Mouse (Mus musculus): Measurements from ENCODE around the gene Cited1. TPM values are rescaled to one million over a fixed set of nuclear protein-coding genes. Genes with fewer than 3 reads are reported as not detected.
"Not testable (repeated sequence)": the region's sequence is repeated elsewhere in the genome, so short reads cannot be mapped to it uniquely, and the experiment has no call there.

The Cited1 gene
- polyA plus RNA-seq, 1 experiment from 2014 or later = 118 TPM

DNA sequence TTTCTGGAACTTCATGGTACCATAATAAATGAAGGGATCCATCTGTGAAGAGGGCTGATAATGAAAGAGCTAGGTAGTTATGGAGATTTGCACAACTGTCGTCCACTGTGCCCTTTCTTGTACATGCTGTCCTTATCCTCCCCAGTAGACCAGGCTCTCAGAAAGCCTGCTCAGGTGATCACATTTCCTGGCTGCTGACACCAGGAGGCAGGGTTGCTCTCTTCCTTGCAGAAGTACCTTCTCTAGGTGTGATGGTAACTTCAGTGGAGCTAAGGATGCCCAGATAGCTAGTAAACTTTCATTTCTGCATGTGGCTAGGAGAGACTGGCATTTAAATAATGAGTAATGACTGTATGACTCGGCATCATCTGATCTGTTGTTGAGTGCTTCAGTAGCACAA lies 7.6 kb downstream of the Cited1 start:
- no peak overlapping the region for H3K9ac ChIP-seq (ENCODE audit: low read depth, low read length)
- H3K4me1 ChIP-seq (replicated peaks; ENCODE audit: control insufficient read depth, insufficient read depth, low read length) = no peaks in the 10 kb centered on the region
- peaks cover 28% of the 10 kb centered on the region for H3K27me3 ChIP-seq (replicated peaks; ENCODE audit: control insufficient read depth, insufficient read depth, low read length)
- H3K4me3 ChIP-seq (ENCODE audit: low read depth, low read length) = no peak overlapping the region
- H3K4me2 ChIP-seq = no peak overlapping the region
- H3K36me3 ChIP-seq (ENCODE audit: control insufficient read depth, insufficient read depth, low read length) = no peaks in the 10 kb centered on the region
- no peak overlapping the region for H3K27ac ChIP-seq (ENCODE audit: low read depth, low read length)
- DNase-seq (ENCODE audit: low spot score) (no peak), ATAC-seq (replicated peaks; ENCODE audit: low FRiP score) (no peak)
- 59% methylated on average over 2 of the region's 2 CpGs for WGBS
- no peaks in the 10 kb centered on the region for H3K9me3 ChIP-seq (ENCODE audit: control insufficient read depth, low read length)

- no peak for DNase-seq (ENCODE audit: low spot score)
- H3K27ac ChIP-seq (ENCODE audit: low read depth, low read length) = no peak overlapping the region
- WGBS = 14% methylated on average over 1 of the region's 1 CpGs
- no peaks in the 10 kb centered on the region for H3K9me3 ChIP-seq (ENCODE audit: control insufficient read depth, low read length)
- no peak overlapping the region for H3K4me3 ChIP-seq (ENCODE audit: low read depth, low read length)
- no peak overlapping the region for H3K9ac ChIP-seq (ENCODE audit: low read depth, low read length)
- no peak for ATAC-seq (replicated peaks; ENCODE audit: low FRiP score)
- no peaks in the 10 kb centered on the region for H3K36me3 ChIP-seq (ENCODE audit: control insufficient read depth, insufficient read depth, low read length)
- no peaks in the 10 kb centered on the region for H3K4me1 ChIP-seq (replicated peaks; ENCODE audit: control insufficient read depth, insufficient read depth, low read length)
- H3K4me2 ChIP-seq = no peak overlapping the region
- H3K27me3 ChIP-seq (replicated peaks; ENCODE audit: control insufficient read depth, insufficient read depth, low read length) = no peaks in the 10 kb centered on the region
Observed at GRCm38 (mm10) chrX:102219126-102219525, 32.9 kb downstream of the Cited1 start.

DNA sequence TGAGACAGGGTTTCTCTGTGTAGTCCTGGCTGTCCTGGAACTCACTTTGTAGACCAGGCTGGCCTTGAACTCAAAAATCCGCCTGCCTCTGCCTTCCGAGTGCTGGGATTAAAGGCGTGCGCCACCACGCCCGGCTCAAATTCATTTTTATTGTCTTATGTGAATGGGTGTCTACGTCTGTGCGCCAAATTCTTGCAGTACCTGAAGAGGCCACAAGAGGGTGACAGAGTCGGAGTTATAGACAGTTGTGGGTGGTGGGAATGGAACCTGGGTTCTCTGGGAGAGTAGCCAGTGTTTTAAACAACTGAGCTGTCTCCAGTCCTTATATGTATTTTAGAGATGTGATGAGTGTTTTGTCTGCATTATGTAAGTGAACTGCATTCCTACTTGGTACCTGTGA lies 36.6 kb downstream of the Cited1 start:
- H3K4me1 ChIP-seq (replicated peaks; ENCODE audit: control insufficient read depth, insufficient read depth, low read length); H3K27me3 ChIP-seq (replicated peaks; ENCODE audit: control insufficient read depth, insufficient read depth, low read length); H3K9ac ChIP-seq (ENCODE audit: low read depth, low read length); H3K4me3 ChIP-seq (ENCODE audit: low read depth, low read length); H3K36me3 ChIP-seq (ENCODE audit: control insufficient read depth, insufficient read depth, low read length); H3K9me3 ChIP-seq (ENCODE audit: control insufficient read depth, low read length); H3K27ac ChIP-seq (ENCODE audit: low read depth, low read length); ATAC-seq (replicated peaks; ENCODE audit: low FRiP score); DNase-seq (ENCODE audit: low spot score); H3K4me2 ChIP-seq: not testable (repeated sequence)
- WGBS = 24% methylated on average over 9 of the region's 9 CpGs

Small RNAs within 50 kb of the gene (microRNA-seq; reads per million reads assigned to microRNA genes)
- gene Gm26318 (ENCODE audit: borderline number of aligned reads) = not detected

Other genes with a start within 250 kb of the Cited1 start
- 0.34 and 0.47 TPM in 2 replicates for gene Rtl5, start 180.9 kb downstream of the Cited1 start, polyA plus RNA-seq (2014; fragmentation: Nextera tagmentation; extraction: Ambion mirVana)
- gene Pin4, start 132.7 kb downstream of the Cited1 start, polyA plus RNA-seq (2014; fragmentation: Nextera tagmentation; extraction: Ambion mirVana) = 75.7 and 82.0 TPM in 2 replicates
- 20.9 and 23.8 TPM in 2 replicates for gene Ercc6l, start 95.1 kb downstream of the Cited1 start, polyA plus RNA-seq (2014; fragmentation: Nextera tagmentation; extraction: Ambion mirVana)
- gene Rps4x, start 62.8 kb downstream of the Cited1 start, polyA plus RNA-seq (2014; fragmentation: Nextera tagmentation; extraction: Ambion mirVana) = 920 and 973 TPM in 2 replicates